Mouse (Mus musculus): ENCODE measurements around the gene Foxn1.

DNA sequence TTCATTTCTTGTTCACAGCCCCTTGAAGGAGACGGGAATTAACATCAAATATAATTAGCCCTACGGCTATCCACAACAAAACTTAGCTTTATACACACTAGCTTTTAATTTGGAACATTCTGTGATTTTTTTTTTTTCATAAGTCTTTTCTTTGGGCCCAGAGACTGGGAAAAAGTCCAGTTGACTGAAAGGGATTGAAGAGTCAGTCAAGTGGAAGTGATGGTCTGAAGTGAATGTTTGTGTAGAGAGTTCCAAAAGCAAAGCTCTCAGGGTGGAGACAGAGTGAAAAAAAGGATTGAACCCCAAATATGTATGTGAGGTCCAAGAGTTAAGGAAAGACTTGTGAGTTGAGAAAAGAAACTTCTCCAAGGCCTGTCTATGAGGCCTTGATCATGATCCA, 67.9 kb downstream of the Foxn1 start:
- TF ChIP-seq POLR2A (IDR thresholded peaks at IDR 0.05; ENCODE audit: extremely low read depth, insufficient read depth, low read length) (no peak), CTCF (IDR thresholded peaks at IDR 0.05; ENCODE audit: low read depth, low read length) (no peak)

Data from liver, adult 2 months (tissue).